Mouse (Mus musculus): ENCODE data around the gene Ifi35. TPM values are rescaled to one million over a fixed set of nuclear protein-coding genes. Genes with fewer than 3 reads are reported as not detected.
"Not testable (repeated sequence)": the region's sequence is repeated elsewhere in the genome, so short reads cannot be mapped to it uniquely, and the experiment has no call there.

Ifi35 gene
- polyA plus RNA-seq, 1 experiment from 2014 or later: 3.4 TPM

DNA sequence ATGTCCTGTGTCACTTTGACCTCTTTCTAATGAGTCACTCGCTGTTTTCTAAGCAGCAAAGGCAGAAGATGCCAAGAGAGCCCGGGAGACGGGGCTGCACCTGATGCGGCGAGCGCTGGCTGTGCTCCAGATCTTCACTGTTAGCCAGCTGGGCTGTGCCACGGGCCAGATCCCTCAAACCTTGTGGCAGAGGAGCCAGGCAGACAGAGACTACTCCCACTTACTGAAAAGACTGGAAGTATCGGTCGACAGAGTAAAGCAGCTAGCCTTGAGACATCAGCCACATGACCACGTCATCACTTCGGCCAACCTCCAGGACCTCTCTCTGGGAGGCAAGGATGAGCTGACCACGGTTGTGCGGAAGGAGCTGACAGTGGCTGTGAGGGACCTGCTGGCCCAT, 14.8 kb upstream of the Ifi35 start:
- no peak for DNase-seq (ENCODE audit: extremely low spot score, low spot score)
- H3K4me1 ChIP-seq: no peaks in the 10 kb centered on the region
- WGBS: 95% methylated on average over 13 of the region's 13 CpGs

DNA sequence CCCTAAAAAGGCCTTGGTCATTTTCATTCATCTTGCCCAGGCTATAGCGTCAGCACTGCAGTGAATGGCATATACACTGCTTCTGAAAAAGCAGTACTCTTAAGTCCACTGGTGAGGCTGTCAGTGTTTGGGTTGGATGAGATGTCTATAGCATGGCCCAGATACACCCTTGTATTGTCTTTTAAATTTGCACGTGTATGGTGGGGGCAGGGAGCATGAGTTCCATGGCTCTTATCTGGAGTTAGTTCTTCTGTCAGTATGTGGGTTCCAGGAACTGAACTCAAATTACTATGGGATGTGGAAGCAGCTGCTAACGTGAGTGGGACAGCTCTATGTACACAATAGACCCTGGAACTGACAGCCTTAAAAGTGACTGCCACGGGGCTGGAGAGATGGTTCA, 12.4 kb upstream of the Ifi35 start:
- H3K36me3 ChIP-seq (replicated peaks): peaks cover 53% of the 10 kb centered on the region
- WGBS: 87% methylated on average over 4 of the region's 4 CpGs

More for the DNA sequence above, 14.8 kb upstream of the Ifi35 start:
- H3K36me3 ChIP-seq (replicated peaks): peaks cover 74% of the 10 kb centered on the region
- H3K27ac ChIP-seq: no peak overlapping the region
- no peaks in the 10 kb centered on the region for H3K27me3 ChIP-seq (ENCODE audit: poor library complexity, severe bottlenecking)
- H3K4me3 ChIP-seq: no peak overlapping the region; the same call in 1 of the 2 replicates
- no peaks in the 10 kb centered on the region for H3K9me3 ChIP-seq

DNA sequence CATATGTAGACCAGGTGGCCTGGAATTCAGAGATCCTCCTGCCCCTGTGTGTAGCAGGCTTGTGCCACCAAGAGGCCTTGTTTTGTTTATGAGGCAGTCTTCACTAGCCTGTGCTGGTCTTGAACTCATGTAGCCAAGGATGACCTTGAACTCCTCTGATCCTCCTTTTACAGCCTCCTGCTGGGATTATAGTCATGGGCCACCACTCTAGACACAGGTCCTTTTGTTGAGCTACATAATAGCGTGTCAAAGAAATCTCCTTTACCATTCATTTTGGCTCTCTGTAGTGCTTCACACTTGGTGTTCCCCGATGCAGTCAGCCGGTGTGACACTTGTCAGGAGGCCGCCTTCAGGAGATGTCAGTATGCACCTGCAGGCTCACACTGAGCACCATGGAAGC, 11.3 kb upstream of the Ifi35 start:
- Histone ChIP-seq H3K36me3 (replicated peaks) (peaks cover 42% of the 10 kb centered on the region), H3K4me1 (0 out of 2 replicates have a peak, but pooled peaks cover 2% of the 10 kb centered on the region), H3K27ac (no peak overlapping the region), H3K27me3 (ENCODE audit: poor library complexity, severe bottlenecking) (no peaks in the 10 kb centered on the region), H3K9me3 (no peaks in the 10 kb centered on the region), H3K4me3 (no peak overlapping the region)
- WGBS: 66% methylated on average over 4 of the region's 4 CpGs
- DNase-seq (ENCODE audit: extremely low spot score, low spot score): no peak

More for the DNA sequence above, 12.4 kb upstream of the Ifi35 start:
- Histone ChIP-seq H3K27ac (no peak overlapping the region), H3K4me3 (no peak overlapping the region), H3K9me3 (no peaks in the 10 kb centered on the region), H3K4me1 (no peaks in the 10 kb centered on the region), H3K27me3 (ENCODE audit: poor library complexity, severe bottlenecking) (no peaks in the 10 kb centered on the region)
- no peak for DNase-seq (ENCODE audit: extremely low spot score, low spot score)

DNA sequence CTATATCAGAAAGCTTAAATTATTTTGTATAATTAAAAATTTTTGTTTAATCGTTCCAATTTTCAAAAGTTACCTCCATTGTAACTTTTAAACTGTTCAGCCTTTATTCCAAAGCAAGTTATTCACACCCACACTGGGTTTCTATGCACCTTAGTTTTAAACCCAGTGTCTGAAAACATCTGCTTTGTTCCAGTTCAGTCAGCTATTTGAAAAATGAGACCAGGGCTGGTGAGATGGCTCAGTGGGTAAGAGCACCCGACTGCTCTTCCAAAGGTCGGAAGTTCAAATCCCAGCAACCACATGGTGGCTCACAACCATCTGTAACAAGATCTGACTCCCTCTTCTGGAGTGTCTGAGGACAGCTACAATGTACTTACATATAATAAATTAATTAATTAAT, 10.2 kb upstream of the Ifi35 start:
- WGBS: 55% methylated on average over 3 of the region's 3 CpGs
- H3K4me1 ChIP-seq; H3K4me3 ChIP-seq; H3K27ac ChIP-seq; DNase-seq (ENCODE audit: extremely low spot score, low spot score); H3K27me3 ChIP-seq (ENCODE audit: poor library complexity, severe bottlenecking); H3K9me3 ChIP-seq: not testable (repeated sequence)
- peaks cover 35% of the 10 kb centered on the region for H3K36me3 ChIP-seq (replicated peaks)

DNA sequence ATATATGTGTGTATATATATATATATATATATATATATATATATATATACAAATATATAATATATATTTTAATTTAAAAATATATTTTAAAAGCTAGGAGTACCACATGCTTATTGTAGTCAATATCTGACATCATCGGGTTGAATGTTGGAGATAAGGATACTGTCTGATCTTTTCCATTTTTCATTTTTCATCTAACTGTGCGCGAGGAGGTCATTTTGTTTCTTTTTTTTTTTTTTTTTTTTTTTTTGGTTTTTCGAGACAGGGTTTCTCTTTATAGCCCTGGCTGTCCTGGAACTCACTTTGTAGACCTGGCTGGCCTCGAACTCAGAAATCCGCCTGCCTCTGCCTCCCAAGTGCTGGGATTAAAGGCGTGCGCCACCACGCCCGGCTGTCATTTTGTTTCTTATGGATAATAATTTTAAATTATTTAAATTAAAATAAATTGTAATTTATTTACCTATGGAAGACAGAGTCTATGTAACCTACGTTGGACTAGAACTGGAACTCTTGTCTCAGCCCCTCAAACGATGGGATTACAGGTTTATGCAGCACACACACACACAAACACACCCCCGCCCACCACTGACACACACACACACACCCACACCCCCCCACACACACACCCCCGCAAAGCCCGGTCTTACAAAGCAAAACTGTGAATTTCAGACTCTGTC, 6.6 kb upstream of the Ifi35 start:
- H3K4me1 ChIP-seq: peaks cover 21% of the 10 kb centered on the region
- not testable (repeated sequence) for DNase-seq (ENCODE audit: extremely low spot score, low spot score); H3K27me3 ChIP-seq (ENCODE audit: poor library complexity, severe bottlenecking); H3K9me3 ChIP-seq
- H3K4me3 ChIP-seq: peak overlapping the region; percentile 89
- H3K27ac ChIP-seq: peak overlapping the region; percentile 98
- 38% methylated on average over 15 of the region's 15 CpGs for WGBS
- H3K36me3 ChIP-seq (replicated peaks): peaks cover 35% of the 10 kb centered on the region

DNA sequence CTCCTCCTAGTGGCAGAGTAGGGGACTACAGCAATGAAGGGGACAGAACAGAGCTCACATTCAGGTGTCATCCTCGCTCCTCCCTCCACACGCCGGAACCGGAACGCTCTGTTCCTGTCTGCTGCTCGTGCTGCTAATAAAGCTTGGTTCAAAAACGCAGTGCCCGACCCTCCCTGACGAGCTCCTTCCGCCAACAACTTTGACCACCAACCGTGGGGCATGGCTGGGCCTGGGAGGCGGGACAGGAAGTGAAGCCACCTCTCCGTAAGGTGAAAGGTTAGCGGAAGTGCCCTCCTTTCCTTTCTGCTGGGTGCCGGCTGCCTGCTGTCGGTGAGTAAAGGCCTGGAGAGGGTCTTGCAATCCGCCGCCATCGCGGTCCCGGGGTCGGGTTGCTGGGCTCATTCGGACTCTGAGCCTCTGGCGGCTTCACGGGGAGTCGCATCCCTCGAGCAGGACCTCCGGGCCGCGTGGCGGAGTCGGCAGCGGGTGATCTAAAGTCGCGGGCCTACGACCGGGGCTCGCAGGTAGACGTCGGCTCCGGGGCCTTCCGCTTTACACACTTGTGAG, 6.0 kb upstream of the Ifi35 start, which contains the start of gene Rpl27:
TSS of gene Rpl27 (plus strand) at position 172 of the 567 bp plus-strand sequence.
- Histone ChIP-seq H3K36me3 (replicated peaks) (peaks cover 39% of the 10 kb centered on the region), H3K27ac (peak within 1 kb of the TSS; percentile 98), H3K9me3 (no peaks in the 10 kb centered on the region), H3K4me3 (peak within 1 kb of the TSS; percentile 89), H3K4me1 (peaks cover 21% of the 10 kb centered on the region), H3K27me3 (ENCODE audit: poor library complexity, severe bottlenecking) (no peaks in the 10 kb centered on the region)
- DNase-seq (ENCODE audit: extremely low spot score, low spot score): peak; percentile 100
- under 1% methylated on average over 42 of the region's 42 CpGs for WGBS

DNA sequence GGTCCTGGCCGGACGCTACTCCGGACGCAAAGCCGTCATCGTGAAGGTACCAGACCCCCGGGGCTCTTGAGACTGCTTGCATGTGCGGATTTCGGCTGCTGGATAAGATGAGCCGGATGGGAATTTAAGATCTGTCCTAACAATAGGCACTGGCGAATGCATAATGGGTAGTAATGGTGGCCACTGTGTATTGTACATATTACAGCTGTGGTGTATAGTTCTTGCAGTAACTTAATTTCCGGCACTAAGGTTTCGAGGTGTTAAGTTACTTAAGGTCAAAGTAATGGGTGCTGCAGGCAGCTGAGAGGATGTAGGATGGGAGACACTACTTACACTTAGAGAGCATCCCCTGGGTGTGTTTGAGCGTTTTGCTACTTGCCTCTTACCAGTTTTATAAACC, 5.4 kb upstream of the Ifi35 start:
- Histone ChIP-seq H3K27me3 (ENCODE audit: poor library complexity, severe bottlenecking) (no peaks in the 10 kb centered on the region), H3K9me3 (no peaks in the 10 kb centered on the region), H3K27ac (peak overlapping the region; percentile 98), H3K36me3 (replicated peaks) (peaks cover 39% of the 10 kb centered on the region), H3K4me3 (peak overlapping the region; percentile 89), H3K4me1 (peaks cover 21% of the 10 kb centered on the region)
- WGBS: 2% methylated on average over 14 of the region's 14 CpGs
- DNase-seq (ENCODE audit: extremely low spot score, low spot score): no peak

DNA sequence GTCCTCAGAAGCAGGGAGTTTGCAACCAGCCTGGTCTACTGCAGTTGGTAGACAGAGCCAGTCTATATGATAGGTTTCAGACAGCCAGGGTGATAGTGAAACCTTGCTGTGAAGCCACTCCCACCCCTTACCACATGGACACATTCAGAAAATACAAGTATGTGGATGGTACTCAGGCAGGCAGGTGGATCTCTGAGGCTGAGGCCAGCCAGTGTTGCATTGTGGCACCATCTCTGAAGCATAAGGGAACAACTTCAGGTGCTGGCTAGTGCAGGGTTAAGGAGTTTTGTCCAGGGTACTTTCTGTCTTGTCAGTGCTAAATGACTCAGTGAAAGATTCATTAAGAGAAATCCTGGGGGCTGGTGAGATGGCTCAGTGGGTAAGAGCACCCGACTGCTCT, 1.9 kb upstream of the Ifi35 start:
- no peaks in the 10 kb centered on the region for H3K9me3 ChIP-seq
- no peaks in the 10 kb centered on the region for H3K27me3 ChIP-seq (ENCODE audit: poor library complexity, severe bottlenecking)
- DNase-seq (ENCODE audit: extremely low spot score, low spot score): no peak
- no peak overlapping the region for H3K27ac ChIP-seq
- H3K36me3 ChIP-seq (replicated peaks): peaks cover 39% of the 10 kb centered on the region
- 82% methylated on average over 1 of the region's 1 CpGs for WGBS
- no peak overlapping the region for H3K4me3 ChIP-seq
- H3K4me1 ChIP-seq: peaks cover 27% of the 10 kb centered on the region

DNA sequence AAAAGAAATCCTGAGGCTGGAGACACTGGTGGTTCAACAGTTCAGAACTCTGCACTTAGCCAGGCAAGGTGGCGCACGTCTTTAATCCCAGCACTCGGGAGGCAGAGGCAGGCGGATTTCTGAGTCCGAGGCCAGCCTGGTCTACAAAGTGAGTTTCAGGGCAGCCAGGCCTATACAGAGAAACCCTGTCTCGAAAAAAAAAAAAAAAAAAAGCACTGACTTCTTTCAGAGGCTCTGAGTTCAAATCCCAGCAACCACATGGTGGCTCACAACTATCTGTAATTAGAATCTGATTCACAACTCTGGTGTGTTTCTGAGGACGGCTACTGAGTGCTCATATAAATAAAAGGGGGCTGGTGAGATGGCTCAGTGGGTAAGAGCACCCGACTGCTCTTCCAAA, 1.3 kb upstream of the Ifi35 start:
- WGBS: 92% methylated on average over 8 of the region's 8 CpGs
- not testable (repeated sequence) for H3K4me3 ChIP-seq; DNase-seq (ENCODE audit: extremely low spot score, low spot score)

DNA sequence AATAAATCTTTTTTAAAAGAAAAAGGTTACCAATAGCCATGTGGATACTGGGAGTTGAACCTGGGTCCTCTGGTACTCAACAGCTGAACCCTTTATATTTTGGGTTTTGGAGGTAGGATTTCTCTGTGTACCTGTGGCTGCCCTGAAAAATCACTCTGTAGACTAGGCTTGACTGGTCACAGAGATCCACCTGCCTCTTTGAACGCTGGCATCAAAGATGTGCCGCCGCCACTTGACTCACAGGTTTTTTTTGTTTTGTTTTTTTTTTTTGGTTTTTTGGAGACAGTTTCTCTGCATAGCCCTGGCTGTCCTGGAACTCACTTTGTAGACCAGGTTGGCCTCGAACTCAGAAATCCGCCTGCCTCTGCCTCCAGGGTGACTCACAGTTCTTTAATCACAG, 421 bp upstream of the Ifi35 start:
- Histone ChIP-seq H3K4me3 (peak overlapping the region; percentile 32; the same call in 1 of the 2 replicates), H3K4me1 (peaks cover 34% of the 10 kb centered on the region), H3K27me3 (ENCODE audit: poor library complexity, severe bottlenecking) (no peaks in the 10 kb centered on the region), H3K9me3 (no peaks in the 10 kb centered on the region), H3K36me3 (replicated peaks) (peaks cover 39% of the 10 kb centered on the region), H3K27ac (no peak overlapping the region)
- WGBS: 89% methylated on average over 5 of the region's 5 CpGs
- no peak for DNase-seq (ENCODE audit: extremely low spot score, low spot score)

More for the DNA sequence above, 1.3 kb upstream of the Ifi35 start:
- H3K27me3 ChIP-seq (ENCODE audit: poor library complexity, severe bottlenecking); H3K9me3 ChIP-seq; H3K27ac ChIP-seq: not testable (repeated sequence)
- peaks cover 39% of the 10 kb centered on the region for H3K36me3 ChIP-seq (replicated peaks)
- H3K4me1 ChIP-seq: peaks cover 30% of the 10 kb centered on the region

DNA sequence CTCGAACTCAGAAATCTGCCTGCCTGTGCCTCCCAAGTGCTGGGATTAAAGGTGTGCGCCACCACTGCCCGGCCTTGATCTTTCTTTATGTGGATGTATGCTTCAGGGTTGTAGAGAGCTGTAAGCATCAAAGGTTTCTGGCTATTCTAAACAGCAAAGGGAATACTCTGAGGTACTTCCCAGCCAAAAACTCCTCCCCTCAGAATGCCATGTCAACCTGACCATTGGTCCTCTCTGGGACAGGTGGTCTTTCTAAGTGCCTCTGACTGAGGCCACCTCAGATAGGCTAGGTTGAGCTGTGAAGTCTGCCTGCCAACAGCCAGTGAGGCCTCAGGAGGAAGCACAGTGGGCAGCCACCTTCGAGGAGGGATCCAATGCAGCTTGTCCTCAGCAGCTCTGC, 692 bp downstream of the Ifi35 start:
- no peaks in the 10 kb centered on the region for H3K9me3 ChIP-seq
- no peak for DNase-seq (ENCODE audit: extremely low spot score, low spot score)
- 88% methylated on average over 4 of the region's 4 CpGs for WGBS
- peak overlapping the region; percentile 32; the same call in 1 of the 2 replicates for H3K4me3 ChIP-seq
- H3K27ac ChIP-seq: no peak overlapping the region
- H3K27me3 ChIP-seq (ENCODE audit: poor library complexity, severe bottlenecking): no peaks in the 10 kb centered on the region
- H3K4me1 ChIP-seq: peaks cover 23% of the 10 kb centered on the region
- H3K36me3 ChIP-seq (replicated peaks): peaks cover 28% of the 10 kb centered on the region

DNA sequence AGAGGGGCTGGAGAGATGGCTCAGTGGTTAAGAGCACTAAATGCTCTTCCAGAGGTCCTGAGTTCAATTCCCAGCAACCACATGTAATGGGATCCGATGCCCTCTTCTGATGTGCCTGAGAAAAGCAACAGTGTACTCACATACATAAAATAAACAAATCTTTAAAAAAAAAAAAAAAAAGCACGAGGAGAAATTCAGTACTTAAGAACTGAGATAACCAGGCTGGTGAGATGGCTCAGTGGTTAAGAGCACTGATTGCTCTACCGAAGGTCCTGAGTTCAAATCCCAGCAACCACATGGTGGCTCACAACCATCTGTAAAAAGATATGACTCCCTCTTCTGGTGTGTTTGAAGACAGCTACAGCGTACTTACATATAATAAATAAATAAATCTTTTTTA, 1.4 kb downstream of the Ifi35 start:
- Histone ChIP-seq H3K4me1 (peaks cover 23% of the 10 kb centered on the region), H3K36me3 (replicated peaks) (peaks cover 21% of the 10 kb centered on the region)
- H3K27me3 ChIP-seq (ENCODE audit: poor library complexity, severe bottlenecking); H3K27ac ChIP-seq; H3K9me3 ChIP-seq; DNase-seq (ENCODE audit: extremely low spot score, low spot score); H3K4me3 ChIP-seq: not testable (repeated sequence)
- 90% methylated on average over 4 of the region's 4 CpGs for WGBS

DNA sequence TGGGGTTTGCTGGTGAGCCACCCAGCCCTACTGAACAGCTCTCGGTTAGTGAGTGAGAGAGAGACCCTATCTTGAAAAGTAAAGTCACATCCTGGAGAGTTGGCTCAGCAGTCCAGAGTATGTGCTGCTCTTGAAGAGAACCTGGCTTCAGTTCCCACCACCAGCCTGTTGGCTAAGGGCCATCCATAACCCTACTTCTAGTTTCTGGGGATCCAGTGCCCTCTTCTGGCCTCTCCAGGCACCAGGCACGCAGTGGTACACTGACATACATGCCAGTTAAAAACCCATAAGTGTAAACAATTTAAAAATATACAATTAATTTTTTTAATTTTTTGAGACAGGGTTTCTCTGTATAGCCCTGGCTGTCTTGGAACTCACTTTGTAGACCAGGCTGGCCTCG, 2.2 kb downstream of the Ifi35 start:
- Histone ChIP-seq H3K27ac (no peak overlapping the region), H3K9me3 (no peaks in the 10 kb centered on the region), H3K27me3 (ENCODE audit: poor library complexity, severe bottlenecking) (no peaks in the 10 kb centered on the region), H3K4me1 (peaks cover 27% of the 10 kb centered on the region), H3K36me3 (replicated peaks) (peaks cover 13% of the 10 kb centered on the region), H3K4me3 (no peak overlapping the region)
- 80% methylated on average over 3 of the region's 3 CpGs for WGBS
- no peak for DNase-seq (ENCODE audit: extremely low spot score, low spot score)
